Mouse (Mus musculus) MEL-GATA-1-ER (cell line): ENCODE results near the gene Lrrc45.
A peak's percentile ranks its signal among the peaks of the same experiment; 100 is the strongest.

Experiments
- DNase-seq: peaks from one replicate; pipeline ENCODE4 v3.0.0-alpha.2; 2012; ENCODE audit warnings: low read depth; ENCODE audit errors: extremely low read depth

Gene Lrrc45

DNA sequence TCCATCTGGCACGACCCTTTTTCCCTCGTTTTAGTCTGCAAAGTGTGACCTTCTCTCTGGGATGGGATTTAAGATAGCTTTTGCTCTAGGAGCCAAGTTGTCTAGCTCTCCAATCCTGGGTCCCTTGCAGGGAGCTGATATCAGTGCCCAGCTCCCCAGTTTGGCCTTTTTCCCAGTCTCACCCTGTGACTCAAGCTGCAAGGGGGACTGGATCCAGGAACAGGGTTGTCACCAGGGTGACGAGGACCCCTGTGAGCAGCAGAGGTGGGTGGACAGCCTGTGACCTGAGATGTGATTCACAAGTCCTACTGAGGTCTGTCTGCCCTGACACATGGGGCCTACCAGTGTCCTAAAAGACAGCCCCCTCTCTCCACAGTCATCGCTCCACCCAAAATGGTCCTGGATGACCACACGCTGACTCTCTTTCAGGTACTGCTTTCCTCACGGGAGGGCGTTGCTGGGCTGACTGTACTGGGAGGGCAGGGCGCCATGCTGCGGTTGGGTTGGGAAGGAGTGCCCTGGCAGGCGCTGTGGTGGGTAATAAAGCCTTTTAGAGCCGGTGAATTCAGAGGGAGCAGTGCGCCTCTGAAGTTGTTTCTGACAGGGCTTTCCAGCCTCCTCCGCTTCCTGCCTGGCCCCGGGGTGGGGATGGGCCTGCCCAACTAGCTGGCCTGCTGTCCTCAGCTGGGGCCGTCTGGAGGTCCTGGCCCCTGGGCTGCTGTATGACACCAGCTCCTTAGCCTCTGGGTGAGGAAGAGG lies 9.8 kb upstream of the Lrrc45 start:
- DNase-seq: no peak

DNA sequence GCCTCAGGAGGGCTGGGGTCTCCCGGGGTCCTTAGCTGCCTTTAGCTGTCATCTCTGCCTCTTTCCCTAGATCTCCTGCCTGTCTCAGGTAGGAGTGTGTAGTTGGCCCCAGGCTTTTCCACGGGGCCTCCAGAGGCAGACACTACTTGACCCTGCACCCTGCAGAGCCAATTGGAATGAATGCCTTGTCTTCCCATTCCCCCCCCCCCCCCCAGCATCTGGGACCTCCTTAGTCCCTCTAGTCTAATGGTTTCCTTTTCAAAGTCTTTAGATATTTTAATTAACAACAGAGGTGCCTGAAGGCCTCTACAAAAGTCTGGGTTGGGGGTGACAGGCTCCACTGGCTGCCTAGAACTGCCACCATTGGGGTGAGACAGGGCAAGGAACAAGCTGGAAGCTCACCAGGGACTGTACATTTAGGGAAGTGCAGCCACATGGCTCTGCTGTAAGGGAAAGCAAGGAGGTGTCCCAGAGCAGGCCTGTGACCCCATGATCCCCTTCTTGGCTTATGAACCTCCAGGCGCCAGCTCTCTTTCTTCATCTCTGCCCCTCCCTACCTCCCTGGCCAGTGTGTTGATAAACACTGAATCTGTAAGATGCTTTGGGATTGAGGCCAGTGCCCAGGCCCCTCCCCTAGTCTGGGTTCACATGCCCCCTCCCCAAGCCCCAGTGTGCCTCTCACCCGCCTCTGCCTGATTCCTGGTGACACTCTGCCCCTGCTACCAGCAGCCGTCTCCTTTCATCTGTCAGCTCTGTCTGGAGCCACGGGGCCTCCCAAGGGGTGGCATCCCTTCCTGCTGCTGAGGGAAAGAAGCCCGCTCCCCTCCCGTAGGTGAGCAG lies 9.0 kb upstream of the Lrrc45 start:
- no peak for DNase-seq

- DNase-seq: no peak
Observed at GRCm38 (mm10) chr11:120706120-120706519, 7.6 kb upstream of the Lrrc45 start.

GRCm38 (mm10) chr11:120707225-120707624 lies 6.5 kb upstream of the Lrrc45 start:
- DNase-seq: no peak

GRCm38 (mm10) chr11:120707969-120708368 lies 5.8 kb upstream of the Lrrc45 start:
- no peak for DNase-seq

DNA sequence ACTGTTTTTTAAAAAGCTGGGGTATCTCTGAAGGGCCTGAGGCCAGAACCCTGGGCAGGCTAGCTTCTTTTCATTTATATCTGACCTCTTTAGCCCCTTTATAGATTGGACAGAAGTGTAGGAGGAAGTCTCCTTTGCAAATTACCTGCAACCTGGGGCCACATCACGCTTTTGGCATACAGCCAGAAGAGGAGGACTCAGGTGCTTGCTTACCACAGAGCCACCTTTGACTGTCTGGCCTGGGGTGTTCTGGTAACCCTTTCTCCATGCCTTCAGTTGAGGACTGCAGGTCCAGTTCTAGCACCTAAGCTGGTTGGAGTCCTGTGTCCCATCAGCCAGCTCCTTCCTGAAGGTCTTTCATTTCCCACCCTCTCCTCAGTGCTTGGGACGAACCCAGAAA lies 4.2 kb upstream of the Lrrc45 start:
- no peak for DNase-seq

DNA sequence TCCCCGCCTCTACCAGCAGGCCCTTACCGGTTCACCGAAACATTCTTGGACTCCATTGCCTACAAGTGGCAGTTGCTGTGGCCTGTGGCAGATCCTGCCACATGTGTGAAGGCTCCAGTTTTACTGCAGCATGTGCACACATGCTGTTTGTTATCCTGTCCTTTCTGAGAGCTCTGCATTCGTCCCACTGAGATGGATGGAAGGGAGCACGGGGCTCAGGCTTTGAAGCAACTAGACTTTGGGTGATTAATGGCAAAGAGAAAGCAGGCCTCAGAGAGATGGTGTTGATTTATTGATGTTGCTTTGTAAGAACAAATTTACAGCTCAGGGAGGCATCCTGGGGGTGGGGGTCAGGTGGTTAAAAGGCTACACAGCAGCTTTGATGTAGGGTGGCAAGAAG lies 3.1 kb upstream of the Lrrc45 start:
- no peak for DNase-seq

GRCm38 (mm10) chr11:120711980-120712604 lies 1.6 kb upstream of the Lrrc45 start:
- no peak for DNase-seq

GRCm38 (mm10) chr11:120712771-120713568 lies 755 bp upstream of the Lrrc45 start:
- peak; percentile 33 for DNase-seq

GRCm38 (mm10) chr11:120714546-120714945 lies 821 bp downstream of the Lrrc45 start:
- DNase-seq: no peak

GRCm38 (mm10) chr11:120715131-120715530 lies 1.4 kb downstream of the Lrrc45 start:
- DNase-seq: no peak

DNA sequence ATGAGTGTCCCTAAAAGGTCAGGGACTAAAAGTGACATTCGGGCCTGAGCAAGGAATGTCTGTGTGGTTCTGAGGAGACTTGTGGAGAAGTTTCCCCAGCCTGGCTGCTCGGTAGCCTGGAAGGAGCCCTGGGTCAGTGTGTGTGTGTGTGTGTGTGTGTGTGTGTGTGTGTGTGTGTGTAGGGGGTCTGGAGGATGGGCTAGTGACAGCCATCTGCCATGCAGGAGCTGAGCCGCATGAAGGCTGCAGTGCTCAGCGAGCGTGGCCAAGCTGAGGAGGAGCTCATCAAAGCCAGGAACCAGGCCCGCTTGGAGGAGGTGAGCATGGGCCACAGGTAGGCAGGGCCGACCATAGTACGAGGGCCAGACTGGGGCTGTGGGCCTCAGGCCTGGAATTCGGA lies 5.5 kb downstream of the Lrrc45 start:
- DNase-seq: no peak

DNA sequence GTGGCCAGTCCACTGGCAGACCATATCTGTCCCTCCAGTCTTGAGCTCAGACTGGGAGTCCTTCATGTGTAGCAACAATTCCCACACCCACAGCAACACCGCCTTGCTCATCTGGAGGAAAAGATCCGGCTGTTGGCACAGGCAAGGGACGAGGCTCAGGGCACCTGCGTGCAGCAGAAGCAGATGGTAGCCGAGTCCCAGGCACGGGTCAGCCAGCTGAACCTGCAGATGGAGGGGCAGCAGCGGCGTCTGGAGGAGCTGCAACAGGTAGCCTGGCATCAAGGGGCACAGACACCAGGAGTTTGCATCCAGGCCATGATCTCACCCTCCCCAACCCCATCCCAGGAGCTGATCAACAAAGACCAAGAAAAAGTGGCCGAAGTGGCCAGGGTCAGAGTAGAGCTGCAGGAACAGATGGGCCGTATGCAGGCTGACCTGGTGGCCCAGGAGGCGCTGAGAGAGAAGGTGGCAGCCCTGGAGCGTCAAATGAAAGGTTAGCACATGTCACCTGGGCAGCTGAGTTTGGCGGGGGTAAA lies 6.2 kb downstream of the Lrrc45 start:
- DNase-seq: no peak

DNA sequence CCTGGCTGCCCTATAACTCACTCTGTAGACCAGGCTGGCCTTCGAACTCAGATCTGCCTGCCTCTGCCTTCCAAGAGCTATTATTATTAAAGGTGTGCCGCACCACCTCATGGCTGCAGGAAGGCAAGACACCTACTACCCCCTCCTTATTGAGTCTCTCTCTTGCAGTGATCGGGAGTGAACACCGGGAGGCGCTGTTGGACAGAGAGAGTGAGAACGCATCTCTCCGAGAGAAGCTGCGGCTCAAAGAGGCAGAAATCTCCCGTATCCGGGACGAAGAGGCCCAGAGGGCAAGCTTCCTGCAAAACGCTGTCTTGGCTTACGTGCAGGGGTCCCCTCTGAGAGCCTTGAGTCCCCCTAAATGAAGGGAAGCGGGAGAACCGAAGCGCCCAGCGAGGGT lies 6.7 kb downstream of the Lrrc45 start:
- DNase-seq: no peak

- no peak for DNase-seq
Observed at GRCm38 (mm10) chr11:120721124-120722066, 7.7 kb downstream of the Lrrc45 start, which contains the start of gene Rac3. Gene Rac3 (plus strand): TSS chr11:120721470.

GRCm38 (mm10) chr11:120722067-120722630 lies 8.4 kb downstream of the Lrrc45 start:
- no peak for DNase-seq

- no peak for DNase-seq
Observed at GRCm38 (mm10) chr11:120722761-120723382, 9.1 kb downstream of the Lrrc45 start.

GRCm38 (mm10) chr11:120723509-120723908 lies 9.8 kb downstream of the Lrrc45 start:
- no peak for DNase-seq
